In genomic region chr15:96286935-96287292, GRCm38 (mm10) we compare ENCODE assay signal across 8 mouse cellular contexts. TPM values are rescaled to one million over a fixed set of nuclear protein-coding genes. Genes with fewer than 3 reads are reported as not detected.
DNase-seq lines count a peak whose midpoint lies in the region; ATAC-seq and TF ChIP-seq lines count a peak whose summit lies in the region.

No protein-coding gene starts in this region.

- TF ChIP-seq POLR2A in MEL (IDR thresholded peaks at IDR 0.05; ENCODE audit: control insufficient read depth in 1 of 2, insufficient read depth in 1 of 2, low read depth in 1 of 2, low read length in 2 of 2, poor library complexity in 1 of 2), result no peak

- H3K9me3 ChIP-seq in heart, postnatal 0 days (replicated peaks; ENCODE audit: control insufficient read depth, low read length), result no peaks in the 10 kb centered on the region
- H3K9me3 ChIP-seq in MEL (replicated peaks; ENCODE audit: insufficient read depth, low read length), result no peaks in the 10 kb centered on the region
- H3K9me3 ChIP-seq in forebrain, embryonic 16.5 days (ENCODE audit: control insufficient read depth, low read length), result no peaks in the 10 kb centered on the region
- H3K9me3 ChIP-seq in liver, postnatal 0 days (ENCODE audit: low read length), result no peaks in the 10 kb centered on the region

- no peak for TF ChIP-seq EP300 in heart, postnatal 0 days (IDR thresholded peaks at IDR 0.05; ENCODE audit: low read depth)
- no peak for TF ChIP-seq EP300 in MEL (IDR thresholded peaks at IDR 0.05; ENCODE audit: low read depth in 1 of 2, low read length in 2 of 2)
- no peak for TF ChIP-seq EP300 in liver, postnatal 0 days (IDR thresholded peaks at IDR 0.05; ENCODE audit: low read depth)

- peak overlapping the region; percentile 93 for H3K4me3 ChIP-seq in heart, postnatal 0 days (ENCODE audit: low read depth, low read length)
- H3K4me3 ChIP-seq in MEL (ENCODE audit: control insufficient read depth in 1 of 2, insufficient read depth in 1 of 2, low read depth in 2 of 2, low read length in 2 of 2), result peak overlapping the region in 1 of 2 experiments; percentile 96; a peak in 2 of 4 replicates
- peak overlapping the region; percentile 96 for H3K4me3 ChIP-seq in forebrain, embryonic 16.5 days (replicated peaks; ENCODE audit: low read length)
- peak overlapping the region; percentile 95 for H3K4me3 ChIP-seq in liver, postnatal 0 days (ENCODE audit: low read depth, low read length)

- H3K79me2 ChIP-seq in MEL (ENCODE audit: control insufficient read depth, insufficient read depth, low read length, poor library complexity), result peaks cover 77% of the 10 kb centered on the region

- peak overlapping the region; percentile 73 for H3K4me2 ChIP-seq in heart, postnatal 0 days (ENCODE audit: low read depth, low read length)
- H3K4me2 ChIP-seq in forebrain, embryonic 16.5 days (ENCODE audit: low read length), result peak overlapping the region; percentile 65; the same call in 1 of the 2 replicates
- H3K4me2 ChIP-seq in liver, postnatal 0 days (ENCODE audit: low read depth, low read length), result peak overlapping the region; percentile 89

- no peak for TF ChIP-seq CTCF in heart, postnatal 0 days (IDR thresholded peaks at IDR 0.05; ENCODE audit: low read depth)
- no peak for TF ChIP-seq CTCF in MEL (IDR thresholded peaks at IDR 0.05 in 2 of 3, conservative IDR thresholded peaks at IDR 0.05 in 1 of 3; ENCODE audit: control insufficient read depth in 1 of 3, insufficient read depth in 1 of 3, low read depth in 2 of 3, low read length in 3 of 3, poor library complexity in 1 of 3, severe bottlenecking in 1 of 3)
- no peak for TF ChIP-seq CTCF in liver, postnatal 0 days (IDR thresholded peaks at IDR 0.05; ENCODE audit: low read depth)

- 0% methylated on average over 3 of the region's 63 CpGs for WGBS in heart, postnatal 0 days
- WGBS in forebrain, embryonic 16.5 days, result under 1% methylated on average over 27 of the region's 63 CpGs
- WGBS in liver, postnatal 0 days (ENCODE audit: insufficient replicate concordance), result 6% methylated on average over 14 of the region's 63 CpGs

- H3K27me3 ChIP-seq in heart, postnatal 0 days (ENCODE audit: control insufficient read depth, insufficient read depth, low read length), result no peaks in the 10 kb centered on the region
- H3K27me3 ChIP-seq in MEL (ENCODE audit: control insufficient read depth in 1 of 2, insufficient read depth in 2 of 2, low read length in 2 of 2), result no peaks in the 10 kb centered on the region
- H3K27me3 ChIP-seq in forebrain, embryonic 16.5 days (replicated peaks; ENCODE audit: control insufficient read depth, insufficient read depth, low read length), result no peaks in the 10 kb centered on the region
- H3K27me3 ChIP-seq in liver, postnatal 0 days (ENCODE audit: insufficient read depth, low read length), result no peaks in the 10 kb centered on the region

- no peaks in the 10 kb centered on the region; the same call in 1 of the 2 replicates for H3K36me3 ChIP-seq in heart, postnatal 0 days (replicated peaks; ENCODE audit: control insufficient read depth, insufficient read depth, low read length)
- peaks cover 0 to 31% of the 10 kb centered on the region in 2 experiments; a peak in 3 of 4 replicates for H3K36me3 ChIP-seq in MEL (ENCODE audit: control insufficient read depth in 1 of 2, insufficient read depth in 2 of 2, low read length in 2 of 2)
- no peaks in the 10 kb centered on the region for H3K36me3 ChIP-seq in forebrain, embryonic 16.5 days (ENCODE audit: control insufficient read depth, insufficient read depth)
- H3K36me3 ChIP-seq in liver, postnatal 0 days (replicated peaks; ENCODE audit: insufficient read depth, low read length), result no peaks in the 10 kb centered on the region

- intact Hi-C loops in gastrocnemius, postnatal 14 days (cut with DNase I; ENCODE audit: low total_unique reads), result no loop called here

- H3K4me1 ChIP-seq in heart, postnatal 0 days (ENCODE audit: control insufficient read depth, insufficient read depth), result peaks cover 3% of the 10 kb centered on the region; the same call in 1 of the 2 replicates
- peaks cover 5 to 10% of the 10 kb centered on the region in 2 experiments; a peak in 3 of 4 replicates for H3K4me1 ChIP-seq in MEL (ENCODE audit: control insufficient read depth in 1 of 2, insufficient read depth in 2 of 2, low read length in 2 of 2)
- peaks cover 30% of the 10 kb centered on the region for H3K4me1 ChIP-seq in forebrain, embryonic 16.5 days (replicated peaks; ENCODE audit: control insufficient read depth, insufficient read depth, low read length)
- H3K4me1 ChIP-seq in liver, postnatal 0 days (ENCODE audit: insufficient read depth), result peaks cover 24% of the 10 kb centered on the region

- TF ChIP-seq RAD21 in MEL (IDR thresholded peaks at IDR 0.05; ENCODE audit: low read depth, low read length), result no peak

- peak overlapping the region; percentile 100 for H3K27ac ChIP-seq in heart, postnatal 0 days (ENCODE audit: low read depth)
- H3K27ac ChIP-seq in MEL (ENCODE audit: control insufficient read depth, low read depth, low read length), result peak overlapping the region; percentile 98
- peak overlapping the region; percentile 100 for H3K27ac ChIP-seq in forebrain, embryonic 16.5 days (ENCODE audit: low read length)
- peak overlapping the region; percentile 100 for H3K27ac ChIP-seq in liver, postnatal 0 days (ENCODE audit: low read depth)

- peak; percentile 43 for ATAC-seq in heart, postnatal 0 days (ENCODE audit: insufficient read depth, low read depth)
- peak; percentile 24 for ATAC-seq in forebrain, embryonic 16.5 days
- peak; percentile 33 for ATAC-seq in liver, postnatal 0 days

- DNase-seq in heart, postnatal 0 days (ENCODE audit: low spot score), result no peak
- DNase-seq in heart, adult 18-20 months, result no peak
- DNase-seq in MEL (ENCODE audit: low read depth, low spot score), result no peak
- DNase-seq in liver, postnatal 0 days, result no peak
- no peak for DNase-seq in right cerebral cortex, adult 2 months (ENCODE audit: low spot score in 2 of 2)
- no peak for DNase-seq in gastrocnemius, postnatal 14 days
- no peak for DNase-seq in spleen, postnatal 36 days (ENCODE audit: low spot score in 2 of 2)

- peak overlapping the region; percentile 97 for H3K9ac ChIP-seq in heart, postnatal 0 days (replicated peaks; ENCODE audit: low read depth, low read length)
- H3K9ac ChIP-seq in MEL (ENCODE audit: control insufficient read depth, low read depth, low read length, poor library complexity, severe bottlenecking), result peak overlapping the region; percentile 100
- H3K9ac ChIP-seq in forebrain, embryonic 16.5 days (replicated peaks; ENCODE audit: low read depth, low read length), result peak overlapping the region; percentile 98
- peak overlapping the region; percentile 99 for H3K9ac ChIP-seq in liver, postnatal 0 days (replicated peaks)

TF ChIP-seq in MEL, 35 proteins besides CTCF, POLR2A, EP300 and RAD21:
- TF ChIP-seq E2F4 (IDR thresholded peaks at IDR 0.05; ENCODE audit: borderline replicate concordance, low read depth, low read length), result no peak
- TF ChIP-seq ZKSCAN1 (IDR thresholded peaks at IDR 0.05; ENCODE audit: low read depth, low read length), result no peak
- TF ChIP-seq MAZ (IDR thresholded peaks at IDR 0.05; ENCODE audit: low read depth, low read length), result no peak
- no peak for TF ChIP-seq KAT2A (conservative IDR thresholded peaks at IDR 0.05; ENCODE audit: low read depth, low read length)
- no peak for TF ChIP-seq SMC3 (IDR thresholded peaks at IDR 0.05; ENCODE audit: low read depth, low read length)
- TF ChIP-seq TAL1 (IDR thresholded peaks at IDR 0.05; ENCODE audit: low read length), result no peak
- TF ChIP-seq POLR2AphosphoS2 (IDR thresholded peaks at IDR 0.05; ENCODE audit: low read length), result no peak
- no peak for TF ChIP-seq CHD1 (IDR thresholded peaks at IDR 0.05; ENCODE audit: low read depth, low read length)
- no peak for TF ChIP-seq GATA1 (IDR thresholded peaks at IDR 0.05; ENCODE audit: low read depth, low read length)
- no peak for TF ChIP-seq ETS1 (IDR thresholded peaks at IDR 0.05; ENCODE audit: low read depth, low read length)
- TF ChIP-seq NRF1 (IDR thresholded peaks at IDR 0.05; ENCODE audit: insufficient read depth, low read depth, low read length, poor library complexity, severe bottlenecking), result no peak
- no peak for TF ChIP-seq TCF12 (IDR thresholded peaks at IDR 0.05; ENCODE audit: low read depth, low read length)
- TF ChIP-seq ELF1 (IDR thresholded peaks at IDR 0.05; ENCODE audit: low read depth, low read length), result no peak
- no peak for TF ChIP-seq MYB (IDR thresholded peaks at IDR 0.05; ENCODE audit: low read depth, low read length)
- TF ChIP-seq USF2 (IDR thresholded peaks at IDR 0.05; ENCODE audit: borderline replicate concordance in 1 of 2, insufficient read depth in 1 of 2, low read depth in 1 of 2, low read length in 2 of 2), result no peak
- TF ChIP-seq HCFC1 (IDR thresholded peaks at IDR 0.05; ENCODE audit: low read depth, low read length), result no peak
- TF ChIP-seq MYC (IDR thresholded peaks at IDR 0.05; ENCODE audit: low read depth, low read length), result no peak
- TF ChIP-seq MAFK (IDR thresholded peaks at IDR 0.05; ENCODE audit: borderline replicate concordance, low read depth, low read length), result no peak
- no peak for TF ChIP-seq RCOR1 (IDR thresholded peaks at IDR 0.05; ENCODE audit: low read depth, low read length)
- no peak for TF ChIP-seq UBTF (IDR thresholded peaks at IDR 0.05; ENCODE audit: borderline replicate concordance, insufficient read depth, low read depth, low read length)

RNA-seq across cellular contexts. Expression of gene Arid2, which starts 0.4 kb away (rescaled TPM):
- total RNA-seq in heart, postnatal 0 days (2014; rRNA removed; ENCODE audit: low replicate concordance), result 28.4 and 39.8 TPM in 2 replicates
- polyA plus RNA-seq in heart, postnatal 0 days (2015; fragmentation: Nextera tagmentation; extraction: Ambion mirVana), result 8.2 and 8.7 TPM in 2 replicates
- total RNA-seq in heart, adult 18-20 months (2021), result 10 to 100 TPM; 17.9 to 19.3 TPM
- total RNA-seq in MEL (2012; rRNA removed), result 20.3 and 21.3 TPM in 2 replicates
- polyA plus RNA-seq in MEL (2012; ENCODE audit: insufficient read depth in 1 of 2, insufficient read length in 2 of 2, low read depth in 1 of 2, low replicate concordance in 2 of 2, missing spikeins in 1 of 2), result 10 to 100 TPM; 25.9 to 31.2 TPM
- polyA plus RNA-seq in forebrain, embryonic 16.5 days (2015; fragmentation: Nextera tagmentation; extraction: Ambion mirVana), result 28.7 and 29.8 TPM in 2 replicates
- polyA plus RNA-seq in liver, postnatal 0 days (2015; fragmentation: Nextera tagmentation; extraction: Ambion mirVana), result 5.5 and 5.9 TPM in 2 replicates
- total RNA-seq in gastrocnemius, postnatal 14 days (2021), result 10 to 100 TPM; 19.0 to 20.3 TPM
